Mouse (Mus musculus) liver, adult 2 months (tissue): ENCODE data around the gene Tomm70a.

Experiments
- CTCF ChIP-seq: fragments of 200-500 bp; IDR thresholded peaks from 2 replicates; pipeline ENCODE4 v1.5.1; 2011; ENCODE audit warnings: low read depth, low read length, control low read depth
- POLR2A ChIP-seq: fragments of 200-500 bp; IDR thresholded peaks from 2 replicates; pipeline ENCODE4 v1.6.1; 2011; ENCODE audit warnings: low read length, control low read depth; ENCODE audit not compliant: insufficient read depth; ENCODE audit errors: extremely low read depth

DNA sequence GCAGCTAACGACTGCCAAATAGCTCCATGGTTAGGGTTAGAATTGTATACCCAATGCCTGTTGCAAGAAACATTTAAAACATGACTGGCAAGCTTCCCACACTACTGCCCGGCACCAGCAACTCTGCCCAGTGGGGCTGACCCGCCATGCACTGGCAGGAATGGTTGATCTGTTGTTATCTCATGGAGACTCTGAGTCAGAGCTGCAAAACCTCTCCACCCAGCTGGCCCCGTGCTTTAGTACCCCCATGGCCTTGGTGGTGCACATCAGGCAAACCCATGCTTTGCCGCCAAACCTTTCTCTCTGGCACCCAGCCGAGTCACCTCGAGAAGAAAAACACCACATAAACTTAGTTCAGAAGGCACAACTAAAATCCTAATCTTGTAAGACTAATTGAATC, 45.5 kb upstream of the Tomm70a start:
- TF ChIP-seq POLR2A, result no peak
- TF ChIP-seq CTCF, result no peak
